1 mouse cellular context compared by ENCODE assay signal in genomic region chr8:119829870-119830580, GRCm38 (mm10).
TF ChIP-seq lines count a peak whose summit lies in the region.

No protein-coding gene starts in this region.

TF ChIP-seq in CH12.LX, 34 proteins besides CTCF, POLR2A, EP300 and RAD21 (continued from another document):
- TF ChIP-seq NELFE (IDR thresholded peaks at IDR 0.05; ENCODE audit: low read depth, low read length): no peak
- no peak for TF ChIP-seq USF1 (IDR thresholded peaks at IDR 0.05; ENCODE audit: low read depth, low read length)
- TF ChIP-seq HCFC1 (IDR thresholded peaks at IDR 0.05; ENCODE audit: low read depth, low read length): no peak
- TF ChIP-seq GABPA (IDR thresholded peaks at IDR 0.05; ENCODE audit: insufficient replicate concordance, low read depth, low read length): no peak
- TF ChIP-seq SMC3 (IDR thresholded peaks at IDR 0.05; ENCODE audit: low read depth, low read length): no peak
- no peak for TF ChIP-seq BHLHE40 (IDR thresholded peaks at IDR 0.05; ENCODE audit: low read depth, low read length)
TF ChIP-seq in CH12.LX: peak in this region for 0.
